Mouse (Mus musculus): Measurements from ENCODE around the gene Dhh.

The Dhh gene

GRCm38 (mm10) chr15:98851229-98851818 is 47.0 kb downstream of the Dhh start:
- no peak for DNase-seq (ENCODE audit: low read depth, low spot score)

- no peak for DNase-seq (ENCODE audit: low read depth, low spot score)
Observed at GRCm38 (mm10) chr15:98850668-98851067, 47.7 kb downstream of the Dhh start.

DNA sequence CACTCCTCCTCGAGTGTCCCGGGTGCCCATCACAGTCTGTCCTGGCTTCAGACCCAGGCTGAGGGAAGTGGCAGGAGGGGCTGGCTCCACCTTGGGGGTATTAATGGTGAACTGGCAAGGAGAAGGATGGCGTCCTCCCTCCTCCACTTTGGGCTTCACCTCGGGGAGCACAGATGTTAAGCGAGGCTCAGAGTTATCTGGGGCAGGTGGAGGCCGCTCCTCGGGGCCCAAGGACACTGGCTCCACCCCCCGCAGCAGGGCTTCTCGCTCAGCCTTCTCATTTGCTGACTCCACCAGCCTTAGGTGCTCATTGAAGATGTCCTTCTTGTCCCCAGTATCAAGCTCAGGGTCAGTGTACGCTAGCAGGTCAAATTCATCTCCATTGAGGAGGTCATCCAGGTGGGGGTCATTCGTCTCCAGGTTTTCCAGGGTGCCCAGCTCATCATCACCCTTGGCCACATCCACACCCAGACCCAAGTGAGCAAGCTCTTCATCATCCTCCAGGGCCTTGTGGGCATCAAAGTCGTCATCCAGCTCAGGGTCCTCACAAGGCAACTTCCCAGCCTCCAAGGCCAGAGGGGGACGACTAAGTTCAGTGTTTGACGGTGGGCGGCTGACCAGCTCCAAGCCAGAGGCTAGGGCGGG is 48.3 kb downstream of the Dhh start:
- no peak for DNase-seq (ENCODE audit: low read depth, low spot score)

DNA sequence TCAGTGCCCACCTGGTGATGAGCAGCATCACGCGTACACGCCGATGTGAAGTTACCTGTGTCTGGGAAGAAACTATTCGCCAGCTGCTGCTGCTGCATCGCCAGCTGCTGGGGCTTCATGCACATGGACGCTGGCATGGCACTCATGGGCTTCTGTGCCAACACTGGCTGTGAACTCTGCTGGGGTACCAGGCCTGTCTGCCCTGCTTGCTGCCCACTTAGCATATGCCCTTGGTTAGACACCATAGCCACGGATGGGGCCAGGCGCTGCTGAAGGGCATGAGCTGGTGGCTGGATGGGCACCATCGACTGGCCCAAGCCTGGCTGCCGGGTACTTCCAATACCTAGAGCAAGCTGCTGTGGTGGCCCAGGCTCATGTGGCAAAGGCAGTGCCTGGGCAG is 49.2 kb downstream of the Dhh start:
- no peak for DNase-seq (ENCODE audit: low read depth, low spot score)

GRCm38 (mm10) chr15:98846140-98846539 is 52.2 kb downstream of the Dhh start:
- DNase-seq (ENCODE audit: low read depth, low spot score), result no peak

DNA sequence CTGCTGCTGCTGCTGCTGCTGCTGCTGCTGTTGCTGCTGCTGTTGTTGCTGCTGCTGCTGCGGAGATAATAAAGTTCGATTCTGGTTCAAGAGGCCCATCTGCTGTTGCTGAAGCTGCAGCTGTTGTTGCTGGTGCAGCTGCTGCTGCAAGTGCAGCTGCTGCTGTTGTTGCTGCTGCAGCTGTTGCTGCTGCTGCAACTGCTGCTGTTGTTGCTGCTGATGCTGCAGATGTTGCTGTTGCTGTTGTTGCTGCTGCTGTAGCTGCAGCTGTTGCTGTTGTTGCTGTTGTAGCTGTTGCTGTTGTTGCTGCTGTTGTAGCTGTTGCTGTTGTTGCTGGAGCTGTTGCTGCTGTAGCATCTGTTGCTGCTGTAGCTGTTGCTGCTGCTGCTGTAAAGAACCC is 53.2 kb downstream of the Dhh start:
- DNase-seq (ENCODE audit: low read depth, low spot score), result no peak

GRCm38 (mm10) chr15:98843595-98844223 is 54.6 kb downstream of the Dhh start:
- no peak for DNase-seq (ENCODE audit: low read depth, low spot score)

Measured in c-Kit-negative CD71-positive TER-119-positive erythroid progenitor cells, embryonic 14.5 days (primary cell).